Comparison of ENCODE assay signal across 16 mouse cellular contexts in genomic region chr10:61917066-61917465, GRCm38 (mm10).
"Had no signal": no experiment of that assay in that cellular context is flagged by ENCODE, and none has a peak within 500 bp of the region (broad histone marks: within the 10 kb centered on the region; RNA-seq: fewer than 3 reads in every experiment).

No protein-coding gene starts in this region.

- H3K27me3 ChIP-seq: limb, embryonic 12.5 days; limb, embryonic 15.5 days; megakaryocyte, embryonic 14.5 days; midbrain, embryonic 13.5 days had no signal

- H3K4me3 ChIP-seq: limb, embryonic 12.5 days; limb, embryonic 15.5 days; megakaryocyte, embryonic 14.5 days; midbrain, embryonic 10.5 days; midbrain, embryonic 13.5 days had no signal

- H3K9ac ChIP-seq: limb, embryonic 12.5 days; limb, embryonic 15.5 days; liver, embryonic 14.5 days; liver, postnatal 0 days; midbrain, embryonic 13.5 days had no signal

- H3K36me3 ChIP-seq: limb, embryonic 12.5 days; limb, embryonic 15.5 days; midbrain, embryonic 10.5 days; midbrain, embryonic 13.5 days had no signal

- ATAC-seq: liver, postnatal 0 days; midbrain, embryonic 13.5 days had no signal

- H3K4me2 ChIP-seq: limb, embryonic 12.5 days; limb, embryonic 15.5 days; liver, embryonic 11.5 days; midbrain, embryonic 13.5 days had no signal

- H3K9me3 ChIP-seq: limb, embryonic 15.5 days had no signal

- DNase-seq: kidney, adult 2 months; kidney, postnatal 14 days; kidney, postnatal 4 days; left cerebral cortex, postnatal 4 days; liver, postnatal 0 days; lung, postnatal 36 days; thymus, adult 2 months; thymus, postnatal 14 days; thymus, postnatal 4 days had no signal

- H3K27ac ChIP-seq: limb, embryonic 12.5 days; limb, embryonic 15.5 days; liver, embryonic 14.5 days; midbrain, embryonic 10.5 days; midbrain, embryonic 13.5 days had no signal
